Mouse (Mus musculus): Measurements from ENCODE around the gene Kpna1.
"Not testable (repeated sequence)": the region's sequence is repeated elsewhere in the genome, so short reads cannot be mapped to it uniquely, and the experiment has no call there.

Gene Kpna1

DNA sequence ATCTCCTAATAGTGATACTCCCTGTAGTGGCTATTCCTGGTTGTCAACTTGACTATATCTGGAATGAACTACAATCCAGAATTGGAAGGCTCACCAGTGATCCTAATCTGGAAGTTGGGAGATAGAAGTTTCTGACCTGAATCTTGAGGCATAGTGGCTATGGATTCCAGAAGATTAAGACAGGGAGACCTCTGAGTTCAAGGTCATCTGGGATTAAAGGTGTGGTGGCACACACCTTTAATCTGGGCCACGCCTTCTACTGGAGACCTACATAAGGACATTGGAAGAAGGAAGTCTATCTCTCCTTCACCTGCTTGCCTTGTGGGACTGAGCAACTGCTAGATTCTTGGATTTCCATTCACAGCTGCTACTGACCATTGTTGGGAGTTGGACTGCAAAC lies at the start of gene Kpna1:
Gene Kpna1, plus strand, starts transcription at position 301 of the 400 bp plus-strand sequence.
- DNase-seq (ENCODE audit: low read depth, low spot score) = not testable (repeated sequence)

DNA sequence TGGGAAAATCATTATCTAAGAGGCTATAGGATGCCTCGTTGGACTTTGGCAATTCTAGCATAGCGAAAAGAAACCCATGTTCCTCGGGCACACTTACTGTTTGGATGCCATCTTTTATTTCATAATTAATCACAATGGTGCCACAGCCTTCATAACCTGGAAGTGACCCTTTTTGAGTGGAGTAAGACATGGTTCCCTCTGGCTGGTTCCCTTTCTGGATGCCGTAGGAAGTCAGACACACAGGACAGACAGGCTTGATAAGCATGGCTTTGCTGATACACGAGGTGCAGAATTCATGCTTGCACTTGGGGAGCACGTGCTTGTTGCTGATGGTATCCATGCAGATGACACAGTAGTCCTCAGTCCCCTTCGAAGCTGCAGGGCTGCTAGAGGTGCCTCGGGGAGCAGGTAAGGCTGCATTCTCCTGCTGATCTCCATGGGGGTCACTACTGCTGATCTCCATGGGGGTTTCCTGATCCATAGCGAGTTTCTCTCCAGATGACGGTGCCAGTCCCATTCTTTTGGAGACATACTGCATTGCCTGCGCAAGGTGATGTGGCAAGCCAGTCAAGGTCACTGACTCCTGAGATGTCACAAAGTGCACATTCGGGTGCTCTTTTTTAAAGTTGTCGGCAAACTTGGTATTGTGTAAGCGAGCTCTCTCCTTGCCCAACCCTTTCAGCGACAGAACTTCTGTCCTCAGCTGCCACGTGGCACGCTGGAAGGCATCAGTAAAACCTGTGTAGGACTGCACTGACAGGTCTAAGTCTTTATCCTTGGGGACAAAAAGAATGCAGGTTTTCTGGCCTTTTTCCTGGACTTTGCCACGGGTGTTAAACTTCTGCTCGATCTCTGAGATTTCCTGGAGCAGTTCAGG lies 46.1 kb upstream of the Kpna1 start:
- DNase-seq (ENCODE audit: low read depth, low spot score) = no peak

DNA sequence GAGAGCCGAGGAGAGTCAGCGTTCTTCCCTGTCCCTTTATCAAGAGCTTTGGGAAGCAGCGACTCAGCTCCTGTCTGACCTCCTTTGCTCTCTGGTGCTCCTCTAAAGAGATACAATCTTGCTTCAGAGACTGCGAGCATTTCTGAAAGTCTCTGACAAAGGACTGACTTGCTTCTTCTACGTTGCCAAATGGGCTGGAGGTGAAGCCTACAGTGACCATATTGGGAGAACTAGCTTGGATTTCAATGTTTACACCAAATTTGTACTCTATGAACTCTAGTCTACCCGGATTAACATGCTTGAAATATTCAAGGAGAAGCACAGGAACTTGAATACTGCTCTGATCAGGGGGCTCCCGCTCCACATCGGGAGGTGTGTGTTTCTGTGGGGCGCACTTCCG lies 45.4 kb upstream of the Kpna1 start:
- DNase-seq (ENCODE audit: low read depth, low spot score) = no peak

DNA sequence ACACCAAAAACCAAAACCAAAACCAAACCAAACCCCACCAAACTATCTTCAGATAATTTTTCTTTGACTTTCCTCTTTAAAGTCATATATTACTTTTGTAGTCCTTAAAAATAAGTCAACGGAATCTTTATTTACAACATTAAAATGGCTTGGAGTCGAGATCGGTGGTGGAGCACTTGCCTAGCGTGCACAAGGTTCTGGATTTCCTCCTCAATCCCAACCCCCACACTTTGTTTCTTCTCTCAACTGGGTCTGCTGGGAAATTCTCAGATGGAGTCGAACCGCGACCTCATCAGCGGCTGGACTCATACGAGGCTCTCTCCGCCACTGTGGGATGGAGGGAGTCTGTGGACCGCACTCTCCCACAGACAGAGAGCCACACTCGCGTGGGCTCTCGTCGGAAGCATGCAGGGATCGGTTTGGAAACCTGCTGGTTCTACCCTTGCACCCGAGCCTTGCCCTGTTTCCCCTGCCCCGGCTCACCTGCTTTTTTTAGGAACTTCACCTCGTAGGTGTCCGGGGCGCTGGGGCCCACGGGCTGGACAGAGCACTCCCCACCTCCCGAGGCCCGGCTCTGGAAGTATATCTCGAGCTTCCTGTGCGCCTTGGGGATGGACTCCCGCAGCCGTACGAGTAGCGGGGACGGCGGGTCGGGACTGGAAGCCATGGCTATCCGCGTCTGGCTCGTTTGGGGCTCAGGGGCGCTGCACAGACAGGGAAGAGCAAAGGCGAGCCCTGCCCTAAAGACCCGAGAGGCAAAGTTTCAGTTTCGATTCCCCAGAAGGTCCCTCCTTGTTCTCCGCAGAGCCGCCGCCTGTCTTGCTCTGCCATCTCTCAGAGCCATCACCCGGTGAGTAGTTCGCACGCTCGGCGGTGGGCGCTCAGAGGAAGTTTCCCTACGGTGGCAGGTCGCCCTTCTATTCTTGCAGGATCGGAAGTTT lies 40.1 kb upstream of the Kpna1 start, which contains the start of the genes Parp9 and Dtx3l:
Gene Parp9, plus strand, starts transcription at position 260 of the 941 bp plus-strand sequence.
Gene Dtx3l, minus strand, starts transcription at position 941 of the 941 bp plus-strand sequence.
- peak; percentile 44 for DNase-seq (ENCODE audit: low read depth, low spot score)

DNA sequence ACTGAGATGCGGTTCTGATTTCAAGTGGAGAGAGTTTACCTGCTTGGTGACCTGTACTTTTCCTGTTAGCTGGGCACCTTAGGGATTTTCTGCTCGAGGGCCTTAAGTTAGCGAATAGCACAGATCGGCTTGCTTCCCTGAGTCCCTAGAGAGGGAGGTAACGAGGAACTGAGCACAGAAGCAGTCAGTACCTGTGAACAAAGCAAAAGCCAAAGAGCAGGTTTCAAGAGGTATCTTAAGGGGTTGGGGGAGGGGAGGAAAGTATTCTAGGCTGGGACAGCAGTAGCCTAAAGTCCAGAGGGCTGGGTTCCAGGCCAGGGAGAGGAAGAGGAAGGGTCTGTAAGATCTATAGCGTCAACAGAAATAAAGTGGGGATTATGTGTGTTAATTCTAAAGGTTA lies 39.3 kb upstream of the Kpna1 start:
- DNase-seq (ENCODE audit: low read depth, low spot score) = no peak

DNA sequence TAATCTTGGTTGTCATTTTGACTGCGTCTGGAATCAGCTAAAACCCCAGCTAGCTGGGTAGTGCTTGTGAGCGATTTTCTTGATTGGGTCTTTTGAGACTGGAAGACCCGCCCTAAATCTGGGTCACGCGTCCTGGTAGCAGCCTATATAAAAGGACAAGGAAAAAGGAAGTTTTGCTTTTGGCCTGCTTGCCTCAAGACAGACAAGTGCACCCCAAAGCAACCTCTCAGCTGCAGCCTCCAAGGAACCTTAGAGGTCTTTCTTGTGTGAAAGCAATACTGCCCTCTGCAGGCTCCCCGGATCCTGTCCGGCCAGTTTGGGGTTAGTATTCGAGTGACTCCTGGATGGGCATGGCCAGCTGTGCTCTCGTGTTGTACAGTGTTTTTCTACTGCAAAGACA lies 38.9 kb upstream of the Kpna1 start:
- peak; percentile 85 for DNase-seq (ENCODE audit: low read depth, low spot score)

DNA sequence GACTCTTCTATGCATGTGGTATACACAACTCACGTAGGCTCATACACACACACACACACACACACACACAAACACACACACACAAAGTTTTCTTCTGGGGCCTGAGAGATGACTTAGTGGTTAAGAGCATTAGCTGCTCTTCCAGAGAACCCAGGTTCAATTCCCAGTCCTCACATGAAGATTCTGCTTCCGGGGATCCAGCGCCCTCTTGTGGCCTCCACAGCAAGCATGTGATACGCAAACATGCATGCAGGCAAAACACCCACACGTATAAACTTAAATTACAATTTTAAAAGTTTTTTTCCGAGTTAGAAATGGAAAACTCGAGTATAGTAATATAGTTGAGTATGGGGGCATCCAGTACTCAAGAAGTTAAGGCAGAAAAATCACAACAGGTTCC lies 37.2 kb upstream of the Kpna1 start:
- DNase-seq (ENCODE audit: low read depth, low spot score) = no peak

DNA sequence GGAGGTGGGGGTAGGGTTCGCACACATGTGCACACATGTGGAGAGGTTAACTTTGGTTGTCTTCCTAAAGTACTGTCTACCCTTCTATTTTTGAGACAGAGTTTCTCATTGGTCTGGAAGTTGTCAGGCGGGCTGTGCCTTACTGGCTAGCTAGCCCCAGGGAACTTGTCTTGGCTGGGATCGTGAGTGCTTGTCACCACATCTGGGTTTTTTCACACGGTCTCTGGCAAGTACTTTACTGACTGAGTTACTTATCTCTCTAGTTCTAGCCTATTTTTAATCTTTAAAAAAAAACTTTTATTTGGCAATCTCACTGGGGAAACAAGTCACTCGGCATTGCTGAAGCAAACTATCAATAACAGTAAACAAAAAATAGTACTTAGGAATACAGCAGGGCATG lies 29.3 kb upstream of the Kpna1 start:
- no peak for DNase-seq (ENCODE audit: low read depth, low spot score)

DNA sequence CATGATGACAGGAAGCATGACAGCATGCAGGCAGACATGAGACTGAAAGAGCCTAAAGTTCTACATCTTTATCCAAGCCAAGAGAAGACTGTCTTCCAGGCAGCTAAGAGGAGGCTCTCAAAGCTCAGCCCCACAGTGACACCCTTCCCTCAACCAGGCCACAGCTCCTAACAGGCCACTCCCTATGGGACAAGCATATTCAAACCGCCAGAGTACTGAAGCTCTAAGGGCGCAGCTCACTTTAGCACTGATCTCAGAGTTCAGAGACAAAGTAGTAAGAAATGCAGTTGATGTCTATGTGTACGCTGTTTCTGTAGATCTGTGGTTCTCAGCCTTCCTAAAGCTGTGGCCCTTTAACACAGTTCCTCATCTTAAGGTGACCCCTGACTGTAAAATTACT lies 27.3 kb upstream of the Kpna1 start:
- DNase-seq (ENCODE audit: low read depth, low spot score) = no peak

DNA sequence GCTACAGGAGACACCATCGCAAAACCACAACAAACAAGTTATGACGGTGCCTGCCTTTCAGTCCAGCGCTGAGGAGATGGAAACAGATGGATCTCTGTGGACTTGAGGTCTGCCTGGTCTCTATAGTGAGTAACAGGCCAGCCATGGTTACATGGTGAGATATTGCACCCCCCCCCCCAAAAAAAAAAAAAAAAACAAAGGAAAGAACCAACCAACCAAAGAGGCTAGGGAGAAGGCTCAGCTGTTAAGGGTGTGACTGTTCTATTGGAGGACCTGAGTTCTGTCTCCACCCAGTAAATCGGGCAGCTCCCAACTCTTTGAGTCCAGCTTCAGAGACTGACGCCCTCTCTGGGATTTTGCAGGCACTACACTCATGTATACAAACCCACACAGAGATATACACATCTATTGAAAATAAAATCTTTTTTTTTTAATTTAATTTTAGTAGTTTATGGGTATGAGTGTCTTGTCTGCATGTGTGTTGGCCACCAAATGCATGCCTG lies 25.9 kb upstream of the Kpna1 start:
- DNase-seq (ENCODE audit: low read depth, low spot score) = no peak

DNA sequence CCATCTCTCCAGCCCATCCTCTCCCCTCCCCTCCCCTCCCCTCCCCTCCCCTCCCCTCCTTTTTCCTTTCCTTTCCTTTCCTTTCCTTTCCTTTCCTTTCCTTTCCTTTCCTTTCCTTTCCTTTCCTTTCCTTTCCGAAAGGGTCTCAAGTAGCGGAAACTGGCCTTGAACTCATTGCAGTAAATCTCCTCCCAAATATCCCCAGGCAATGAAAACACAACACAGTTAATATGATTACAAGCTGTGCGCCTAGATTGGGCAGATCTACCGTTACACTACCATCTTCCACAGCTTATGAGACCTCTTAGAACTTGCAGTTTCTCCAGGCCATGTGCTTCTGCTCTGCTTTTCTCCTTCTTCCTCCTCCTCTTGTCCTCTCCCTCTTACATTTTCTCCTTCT lies 12.6 kb upstream of the Kpna1 start:
- DNase-seq (ENCODE audit: low read depth, low spot score) = not testable (repeated sequence)

DNA sequence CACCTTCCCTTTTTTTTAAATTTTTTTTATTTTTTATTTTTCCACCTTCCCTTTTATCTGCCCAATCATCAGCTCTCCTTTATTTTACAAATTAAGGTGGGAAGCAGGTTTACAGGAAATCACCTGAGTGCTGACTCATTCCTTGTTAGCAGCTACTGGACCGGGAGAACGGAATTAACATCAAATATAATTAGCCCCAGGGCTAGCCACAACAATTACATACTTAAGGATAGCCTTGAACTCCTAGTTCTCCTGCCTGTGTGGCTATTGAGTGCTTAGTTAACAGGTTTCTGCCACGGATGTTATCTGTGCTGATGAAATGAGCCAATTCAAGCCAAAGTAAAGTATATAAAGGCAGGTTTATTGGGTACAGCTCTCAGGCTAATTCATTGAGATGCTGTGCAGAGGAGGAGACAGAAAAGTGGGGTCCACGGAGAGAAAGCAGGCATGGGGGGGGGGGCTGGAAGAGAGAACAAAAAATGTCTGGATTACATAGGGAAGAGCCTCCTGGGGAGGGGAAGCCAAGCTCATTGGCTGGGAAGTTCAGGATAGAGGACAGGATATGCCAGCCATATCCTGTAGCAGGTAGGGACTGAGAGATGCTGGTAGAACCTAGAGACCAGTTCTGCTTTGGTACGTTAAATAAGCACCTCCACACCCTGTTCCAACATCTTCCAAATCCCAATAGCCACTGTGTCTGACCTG lies 12.0 kb upstream of the Kpna1 start:
- DNase-seq (ENCODE audit: low read depth, low spot score) = no peak

DNA sequence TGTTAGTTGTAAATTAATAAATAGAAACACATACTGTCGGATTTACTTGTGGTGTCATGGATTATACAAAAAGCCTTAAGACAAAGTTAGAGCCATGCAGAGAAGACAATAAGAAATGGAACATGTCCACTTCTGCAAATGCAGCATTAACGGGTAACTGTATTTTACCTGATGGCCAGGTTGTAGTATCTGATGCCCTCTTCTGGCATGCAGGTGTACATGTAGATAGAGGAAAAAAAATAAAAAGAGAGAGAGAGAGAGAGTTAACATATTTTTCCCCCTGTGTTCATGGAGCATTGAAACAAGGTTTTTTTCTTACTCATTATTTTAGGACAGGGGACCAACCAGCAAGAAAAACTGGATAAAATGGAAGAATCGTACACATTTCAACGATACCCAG lies 11.2 kb upstream of the Kpna1 start:
- no peak for DNase-seq (ENCODE audit: low read depth, low spot score)

DNA sequence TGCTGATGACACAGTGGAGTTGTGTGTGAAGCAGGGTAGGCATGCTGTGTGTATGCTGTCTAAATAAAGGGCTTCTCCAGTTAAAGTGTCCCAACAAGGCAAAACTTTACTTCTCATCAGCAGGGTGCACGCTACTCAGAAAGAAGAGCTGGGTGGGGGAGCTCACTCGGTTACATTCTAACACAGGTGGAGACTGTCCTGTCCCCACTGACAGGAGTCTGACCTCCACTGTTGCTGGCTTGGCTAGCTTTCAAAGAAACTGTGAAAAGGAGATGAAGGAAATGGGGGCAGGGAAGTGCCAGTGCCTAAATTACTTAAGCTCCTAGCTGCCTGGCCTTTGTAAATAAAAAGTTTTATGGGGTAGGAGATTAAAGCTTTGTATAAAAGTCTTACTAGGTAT lies 10.4 kb upstream of the Kpna1 start:
- no peak for DNase-seq (ENCODE audit: low read depth, low spot score)

DNA sequence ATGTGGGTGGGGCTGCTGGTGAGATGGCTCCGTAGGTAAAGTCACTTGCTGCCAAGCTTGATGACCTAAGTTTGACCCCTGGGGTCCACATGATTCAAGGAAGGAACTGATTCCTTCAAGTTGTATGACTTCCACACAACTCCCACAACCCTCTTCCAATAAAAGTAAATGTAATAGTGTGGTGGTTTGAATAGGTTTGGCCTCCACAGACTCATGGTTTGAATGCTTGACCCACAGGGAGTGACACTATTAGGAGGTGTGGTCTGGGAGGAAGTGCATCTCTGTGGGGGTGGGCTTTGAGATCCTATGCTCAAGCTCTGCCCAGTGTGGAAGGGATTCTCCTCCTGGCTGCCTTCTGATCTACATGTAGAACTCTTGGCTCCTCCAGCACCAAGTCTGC lies 4.5 kb upstream of the Kpna1 start:
- no peak for DNase-seq (ENCODE audit: low read depth, low spot score)

DNA sequence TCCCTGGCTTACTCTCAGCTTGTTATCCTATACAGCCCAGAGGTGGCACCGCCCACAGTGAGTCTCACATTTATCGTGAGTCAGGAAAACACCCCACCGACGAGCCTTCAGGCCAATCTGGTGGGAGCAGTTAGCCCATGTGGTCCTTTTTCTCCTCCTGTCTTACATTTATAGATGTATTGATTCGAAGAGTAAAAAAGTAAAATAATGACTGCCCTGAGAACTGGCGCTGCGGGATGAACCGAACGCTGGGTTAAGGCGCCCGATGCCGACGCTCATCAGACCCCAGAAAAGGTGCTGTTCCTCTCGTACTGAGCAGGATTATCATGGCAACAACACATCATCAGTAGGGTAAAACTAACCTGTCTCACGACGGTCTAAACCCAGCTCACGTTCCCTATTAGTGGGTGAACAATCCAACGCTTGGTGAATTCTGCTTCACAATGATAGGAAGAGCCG lies 2.8 kb downstream of the Kpna1 start:
- DNase-seq (ENCODE audit: low read depth, low spot score) = peak; percentile 100

DNA sequence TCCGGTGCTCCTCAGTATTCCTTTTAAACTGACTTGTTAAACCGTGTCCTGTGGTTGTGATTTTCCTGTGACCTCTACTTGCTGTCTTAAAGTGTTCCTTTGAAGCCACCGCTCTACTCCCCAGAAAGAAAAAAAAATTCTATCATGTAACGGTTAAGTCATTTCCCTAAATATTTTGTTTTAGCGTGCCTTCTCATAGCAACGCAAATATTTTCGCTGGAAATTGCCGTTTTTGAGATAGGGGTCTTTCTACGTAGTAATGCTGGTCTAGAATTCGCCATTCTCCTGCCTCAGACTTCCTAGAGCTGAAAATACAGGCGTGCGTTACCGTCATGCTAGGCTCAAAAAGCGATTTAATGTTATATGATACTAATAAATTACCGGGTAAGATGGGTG lies 4.0 kb downstream of the Kpna1 start:
- DNase-seq (ENCODE audit: low read depth, low spot score) = no peak

DNA sequence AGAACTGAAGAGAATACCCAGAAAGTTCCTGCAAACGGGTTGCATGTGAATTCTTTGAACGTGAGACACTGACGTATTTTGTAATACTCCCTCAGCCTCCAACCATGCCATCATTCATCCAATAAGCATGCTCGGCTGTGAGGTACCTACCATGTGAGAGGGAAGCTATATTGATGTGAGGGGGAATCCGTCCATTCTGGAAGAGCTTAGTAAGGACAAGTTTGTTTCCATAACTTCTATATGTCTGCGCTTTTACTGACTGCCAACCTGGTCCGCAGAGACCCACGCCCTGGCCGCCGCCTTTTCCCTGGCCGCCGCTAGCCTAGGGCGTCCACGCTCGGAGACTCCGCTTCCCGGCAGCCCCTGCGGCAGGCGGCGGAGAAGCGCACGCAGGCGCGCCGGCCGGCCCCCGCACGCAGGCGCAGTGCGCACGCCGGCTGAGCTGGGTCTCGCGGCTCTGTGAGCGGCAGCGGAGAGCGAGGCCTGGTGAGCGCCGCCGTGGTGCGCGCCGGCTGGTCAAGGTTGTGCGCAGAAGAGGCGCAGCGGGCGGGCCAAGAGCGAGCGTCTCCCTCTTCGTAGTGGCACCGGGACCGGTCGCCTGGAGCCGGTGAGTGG lies 4.5 kb downstream of the Kpna1 start:
- peak; percentile 94 for DNase-seq (ENCODE audit: low read depth, low spot score)

DNA sequence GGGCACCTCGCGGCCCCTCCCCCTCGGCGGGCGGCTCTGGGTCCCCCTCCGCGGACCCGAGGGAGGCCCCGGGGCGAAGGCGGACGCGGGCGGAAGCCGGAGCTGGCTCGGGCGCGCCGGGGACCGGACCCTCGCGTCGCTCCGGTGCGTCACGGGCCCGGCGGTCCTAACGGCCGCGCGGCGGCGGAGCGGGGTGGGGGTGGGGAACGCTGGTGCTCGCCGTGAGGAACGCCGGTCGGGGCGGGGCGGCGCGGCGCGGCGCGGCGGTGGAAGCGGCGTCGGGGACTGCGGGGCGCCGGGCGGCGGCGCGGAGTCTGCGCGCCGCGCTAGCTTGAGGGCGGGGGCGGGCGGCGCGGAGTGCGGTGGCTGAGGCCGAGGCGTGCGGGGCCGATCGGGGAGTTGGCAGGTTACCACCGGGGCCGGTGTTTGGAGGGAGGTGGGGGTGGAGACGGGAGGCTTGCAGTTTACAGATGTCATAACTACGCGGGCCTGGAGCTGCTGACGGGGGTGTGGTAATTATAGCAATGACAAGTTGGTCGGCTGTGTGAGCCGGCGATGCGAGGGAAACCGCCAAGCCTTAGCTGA lies 5.1 kb downstream of the Kpna1 start:
- peak; percentile 83 for DNase-seq (ENCODE audit: low read depth, low spot score)

DNA sequence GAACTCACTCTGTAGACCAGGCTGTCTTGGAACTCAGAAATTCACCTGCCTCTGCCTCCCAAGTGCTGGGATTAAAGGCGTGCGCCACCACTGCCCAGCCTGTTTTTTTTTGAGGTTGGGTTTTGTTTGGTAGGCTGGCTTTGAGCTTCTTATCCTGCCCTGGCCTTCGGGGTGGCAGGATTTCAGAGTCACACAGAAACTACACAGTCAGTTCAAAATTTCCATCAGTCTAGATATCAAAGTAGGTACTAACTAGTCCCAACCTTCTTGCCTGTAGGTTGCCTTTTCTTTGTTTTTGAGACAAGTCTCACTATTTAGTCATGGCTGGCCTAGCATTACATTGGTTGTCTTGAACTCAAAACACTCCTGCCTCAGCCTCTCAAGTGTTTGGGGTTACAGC lies 5.9 kb downstream of the Kpna1 start:
- no peak for DNase-seq (ENCODE audit: low read depth, low spot score)

DNA sequence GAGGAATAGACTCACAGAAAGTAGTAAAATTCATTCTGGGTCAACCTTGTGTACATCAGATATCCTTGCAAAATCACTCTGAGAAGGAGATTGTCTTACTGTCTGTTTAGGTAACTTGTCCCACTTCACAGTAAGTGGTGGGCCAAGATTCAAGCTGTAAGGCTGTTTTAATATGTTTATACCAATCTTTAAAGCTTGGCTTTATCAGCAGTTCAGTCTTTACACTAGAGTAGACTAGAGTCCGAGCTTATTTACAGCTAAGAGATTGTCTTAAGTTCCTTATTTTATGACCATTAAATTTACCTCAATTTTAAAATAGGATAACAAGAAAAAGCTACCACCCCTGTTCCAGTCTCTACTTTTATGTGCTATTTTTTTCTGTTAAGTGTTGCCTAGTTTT lies 9.4 kb downstream of the Kpna1 start:
- DNase-seq (ENCODE audit: low read depth, low spot score) = no peak
